ENCODE assay signal across 8 mouse cellular contexts in genomic region chr16:36071071-36071449, GRCm38 (mm10). TPM values are rescaled to one million over a fixed set of nuclear protein-coding genes. Genes with fewer than 3 reads are reported as not detected.
DNase-seq lines count a peak whose midpoint lies in the region; ATAC-seq lines count a peak whose summit lies in the region.

No protein-coding gene starts in this region.

- H3K4me2 ChIP-seq in heart, embryonic 14.5 days (ENCODE audit: low read length), result peak overlapping the region; percentile 83
- H3K4me2 ChIP-seq in hindbrain, embryonic 11.5 days (replicated peaks; ENCODE audit: low read depth, low read length), result peak overlapping the region; percentile 38
- H3K4me2 ChIP-seq in midbrain, embryonic 11.5 days, result peak overlapping the region; percentile 69

- WGBS in heart, embryonic 14.5 days, result under 1% methylated on average over 14 of the region's 16 CpGs
- WGBS in hindbrain, embryonic 11.5 days, result 0% methylated on average over 15 of the region's 16 CpGs
- 0% methylated on average over 16 of the region's 16 CpGs for WGBS in midbrain, embryonic 11.5 days

- peak overlapping the region; percentile 87 for H3K9ac ChIP-seq in heart, embryonic 14.5 days (ENCODE audit: low read length)
- H3K9ac ChIP-seq in hindbrain, embryonic 11.5 days (ENCODE audit: low read depth, low read length), result peak overlapping the region; percentile 93
- peak overlapping the region; percentile 95 for H3K9ac ChIP-seq in midbrain, embryonic 11.5 days (ENCODE audit: low read length)

- no peaks in the 10 kb centered on the region for H3K27me3 ChIP-seq in heart, embryonic 14.5 days (ENCODE audit: control insufficient read depth, insufficient read depth, low read length)
- H3K27me3 ChIP-seq in hindbrain, embryonic 11.5 days (ENCODE audit: control insufficient read depth, insufficient read depth, low read length), result no peaks in the 10 kb centered on the region
- H3K27me3 ChIP-seq in midbrain, embryonic 11.5 days (ENCODE audit: control insufficient read depth, insufficient read depth, low read length), result no peaks in the 10 kb centered on the region

- DNase-seq in heart, adult 9 months (ENCODE audit: low spot score in 2 of 2), result no peak
- no peak for DNase-seq in hindbrain, embryonic 11.5 days (ENCODE audit: low spot score)
- DNase-seq in midbrain, embryonic 11.5 days (ENCODE audit: low spot score, missing footprints), result no peak
- no peak for DNase-seq in thymus, postnatal 25 days
- no peak for DNase-seq in left cerebral cortex, adult 8-10 months (ENCODE audit: low spot score in 2 of 2)
- no peak for DNase-seq in cerebellum, adult 11-12 months

- H3K36me3 ChIP-seq in heart, embryonic 14.5 days (ENCODE audit: control insufficient read depth, insufficient read depth, low read length), result peaks cover 27% of the 10 kb centered on the region
- H3K36me3 ChIP-seq in hindbrain, embryonic 11.5 days (ENCODE audit: control insufficient read depth, insufficient read depth, low read length), result no peaks in the 10 kb centered on the region
- H3K36me3 ChIP-seq in midbrain, embryonic 11.5 days (ENCODE audit: control insufficient read depth, insufficient read depth, low read length), result no peaks in the 10 kb centered on the region

- peaks cover 5 to 31% of the 10 kb centered on the region in 2 experiments for H3K4me1 ChIP-seq in heart, embryonic 14.5 days (ENCODE audit: control insufficient read depth in 2 of 2, insufficient read depth in 2 of 2, low read length in 2 of 2)
- peaks cover 2% of the 10 kb centered on the region; the same call in 1 of the 2 replicates for H3K4me1 ChIP-seq in hindbrain, embryonic 11.5 days (replicated peaks; ENCODE audit: control insufficient read depth, insufficient read depth, low read length)
- H3K4me1 ChIP-seq in midbrain, embryonic 11.5 days (ENCODE audit: control insufficient read depth, insufficient read depth, low read length), result peaks cover 15% of the 10 kb centered on the region; the same call in 1 of the 2 replicates

- H3K27ac ChIP-seq in heart, embryonic 14.5 days (replicated peaks in 1 of 2; ENCODE audit: control insufficient read depth in 1 of 2, insufficient read depth in 1 of 2, low read depth in 2 of 2, low read length in 2 of 2), result peak overlapping the region; percentile 100
- H3K27ac ChIP-seq in hindbrain, embryonic 11.5 days (ENCODE audit: low read depth, low read length), result peak overlapping the region; percentile 98
- H3K27ac ChIP-seq in midbrain, embryonic 11.5 days (ENCODE audit: low read depth, low read length), result peak overlapping the region; percentile 98

- no peak for ATAC-seq in heart, embryonic 14.5 days (ENCODE audit: insufficient number of reproducible peaks, insufficient read depth, low FRiP score, low read depth)
- peak; percentile 34 for ATAC-seq in activated CD4-positive, CD25-positive, alpha-beta regulatory T cell, adult 4 months
- ATAC-seq in hindbrain, embryonic 11.5 days (ENCODE audit: low FRiP score), result peak; percentile 78; the same call in 1 of the 2 replicates
- no peak for ATAC-seq in midbrain, embryonic 11.5 days (ENCODE audit: low FRiP score)

- H3K9me3 ChIP-seq in heart, embryonic 14.5 days (ENCODE audit: control insufficient read depth, low read length), result no peaks in the 10 kb centered on the region
- H3K9me3 ChIP-seq in hindbrain, embryonic 11.5 days (ENCODE audit: control insufficient read depth, low read length), result no peaks in the 10 kb centered on the region
- no peaks in the 10 kb centered on the region for H3K9me3 ChIP-seq in midbrain, embryonic 11.5 days (ENCODE audit: control insufficient read depth, low read length)

- H3K4me3 ChIP-seq in heart, embryonic 14.5 days (ENCODE audit: control insufficient read depth in 1 of 2, insufficient read depth in 1 of 2, low read depth in 1 of 2, low read length in 2 of 2), result peak overlapping the region; percentile 77 to 80
- peak overlapping the region; percentile 51 for H3K4me3 ChIP-seq in hindbrain, embryonic 11.5 days (ENCODE audit: low read depth, low read length)
- peak overlapping the region; percentile 78 for H3K4me3 ChIP-seq in midbrain, embryonic 11.5 days (ENCODE audit: low read depth, low read length)

RNA-seq across cellular contexts. Expression of gene Fam162a, which starts 0.3 kb away (rescaled TPM):
- 997 and 1,000 TPM in 2 replicates for polyA plus RNA-seq in heart, embryonic 14.5 days (2014; fragmentation: Nextera tagmentation; extraction: Ambion mirVana)
- 100 to 1,000 TPM in 1 of 2 experiments, 10 to 100 TPM in 1; 91.6 to 121 TPM for polyA plus RNA-seq in activated CD4-positive, CD25-positive, alpha-beta regulatory T cell, adult 4 months (2017; shearing (Covaris generic))
- polyA plus RNA-seq in hindbrain, embryonic 11.5 days (2014; fragmentation: Nextera tagmentation; extraction: Ambion mirVana), result 207 and 223 TPM in 2 replicates
- 224 and 249 TPM in 2 replicates for polyA plus RNA-seq in midbrain, embryonic 11.5 days (2014; fragmentation: Nextera tagmentation; extraction: Ambion mirVana)
- 10 to 100 TPM; 51.3 to 65.8 (median 62.1) TPM for total RNA-seq in left cerebral cortex, adult 8-10 months (2022)

RNA-seq across cellular contexts. Expression of gene Ccdc58, which starts 0.4 kb away (rescaled TPM):
- 76.2 and 77.5 TPM in 2 replicates for polyA plus RNA-seq in heart, embryonic 14.5 days (2014; fragmentation: Nextera tagmentation; extraction: Ambion mirVana)
- 10 to 100 TPM; 19.6 to 33.4 TPM for polyA plus RNA-seq in activated CD4-positive, CD25-positive, alpha-beta regulatory T cell, adult 4 months (2017; shearing (Covaris generic))
- 71.6 and 78.4 TPM in 2 replicates for polyA plus RNA-seq in hindbrain, embryonic 11.5 days (2014; fragmentation: Nextera tagmentation; extraction: Ambion mirVana)
- polyA plus RNA-seq in midbrain, embryonic 11.5 days (2014; fragmentation: Nextera tagmentation; extraction: Ambion mirVana), result 84.3 and 89.8 TPM in 2 replicates
- total RNA-seq in left cerebral cortex, adult 8-10 months (2022), result 10 to 100 TPM; 15.4 to 22.0 (median 19.1) TPM

RNA-seq across cellular contexts. Expression of gene Wdr5b, which starts 30.1 kb away (rescaled TPM):
- polyA plus RNA-seq in heart, embryonic 14.5 days (2014; fragmentation: Nextera tagmentation; extraction: Ambion mirVana), result 7.8 and 7.9 TPM in 2 replicates
- 1 to 10 TPM; 6.6 to 7.8 TPM for polyA plus RNA-seq in activated CD4-positive, CD25-positive, alpha-beta regulatory T cell, adult 4 months (2017; shearing (Covaris generic))
- polyA plus RNA-seq in hindbrain, embryonic 11.5 days (2014; fragmentation: Nextera tagmentation; extraction: Ambion mirVana), result 12.2 and 14.2 TPM in 2 replicates
- polyA plus RNA-seq in midbrain, embryonic 11.5 days (2014; fragmentation: Nextera tagmentation; extraction: Ambion mirVana), result 12.0 and 15.5 TPM in 2 replicates
- 1 to 10 TPM; 4.4 to 5.3 (median 5.1) TPM for total RNA-seq in left cerebral cortex, adult 8-10 months (2022)

RNA-seq across cellular contexts. Expression of gene Csta1, which starts 60.0 kb away (rescaled TPM):
- not detected in 2 replicates for polyA plus RNA-seq in heart, embryonic 14.5 days (2014; fragmentation: Nextera tagmentation; extraction: Ambion mirVana)
- polyA plus RNA-seq in activated CD4-positive, CD25-positive, alpha-beta regulatory T cell, adult 4 months (2017; shearing (Covaris generic)), result under 1 TPM in 1 of 2 experiments, not detected in 1; 0.37 TPM
- polyA plus RNA-seq in hindbrain, embryonic 11.5 days (2014; fragmentation: Nextera tagmentation; extraction: Ambion mirVana), result 0.15 TPM in 1 of 2 replicates, not detected in the other
- polyA plus RNA-seq in midbrain, embryonic 11.5 days (2014; fragmentation: Nextera tagmentation; extraction: Ambion mirVana), result 0.06 and 0.12 TPM in 2 replicates
- not detected for total RNA-seq in left cerebral cortex, adult 8-10 months (2022)

Comparison
In these comparisons a context has a peak if more than half of its experiments do, and no peak if none do; other contexts are left out.
1. ATAC-seq: peak in activated CD4-positive, CD25-positive, alpha-beta regulatory T cell, adult 4 months (single experiment) and hindbrain, embryonic 11.5 days (single experiment); none in heart, embryonic 14.5 days (single experiment) and midbrain, embryonic 11.5 days (single experiment).
2. Peak in every context shown above with its lines, with median percentiles within 50 percentile points of each other: H3K27ac ChIP-seq, H3K4me2 ChIP-seq, H3K4me3 ChIP-seq and H3K9ac ChIP-seq.